Mouse (Mus musculus) left cerebral cortex, adult 18-20 months (tissue): Measurements from ENCODE around the gene Foxo1. TPM values are rescaled to one million over a fixed set of nuclear protein-coding genes. Genes with fewer than 3 reads are reported as not detected.

Experiments
- DNase-seq, 2 experiments: peaks; one replicate each; pipeline ENCODE4 v3.0.0; 2021 to 2022; ENCODE audit warnings: low spot score in 2 of 2, mixed read lengths in 1 of 2
- total RNA-seq, 2 experiments: library from RNA; stranded (reverse); gene quantifications; 2 replicates each; pipeline ENCODE4 v1.2.3; 2021

Gene Foxo1
- total RNA-seq, 2 experiments from 2014 or later: 10.0 to 12.9 TPM

- DNase-seq: no peak
These were observed 89.3 kb downstream of the Foxo1 start for GRCm38 (mm10) chr3:52357265-52357953.

- DNase-seq: no peak
These were observed 96.4 kb downstream of the Foxo1 start for GRCm38 (mm10) chr3:52364576-52364975.

- no peak for DNase-seq
These were observed 101.1 kb downstream of the Foxo1 start for GRCm38 (mm10) chr3:52369204-52369603.

GRCm38 (mm10) chr3:52369881-52370428, 101.8 kb downstream of the Foxo1 start:
- no peak for DNase-seq

GRCm38 (mm10) chr3:52376974-52377373, 108.8 kb downstream of the Foxo1 start:
- DNase-seq: no peak

- DNase-seq: no peak
These were observed 115.2 kb downstream of the Foxo1 start for GRCm38 (mm10) chr3:52383351-52383750.

- DNase-seq: no peak
These were observed 118.2 kb downstream of the Foxo1 start for GRCm38 (mm10) chr3:52386343-52386742.

GRCm38 (mm10) chr3:52390321-52390720, 122.2 kb downstream of the Foxo1 start:
- DNase-seq: no peak

- DNase-seq: no peak
These were observed 122.9 kb downstream of the Foxo1 start for GRCm38 (mm10) chr3:52390766-52391665.

- no peak for DNase-seq
These were observed 123.8 kb downstream of the Foxo1 start for GRCm38 (mm10) chr3:52391897-52392296.

GRCm38 (mm10) chr3:52392521-52392920, 124.4 kb downstream of the Foxo1 start:
- DNase-seq: no peak

- no peak for DNase-seq
These were observed 125.0 kb downstream of the Foxo1 start for GRCm38 (mm10) chr3:52393171-52393570.

- DNase-seq: no peak
These were observed 128.1 kb downstream of the Foxo1 start for GRCm38 (mm10) chr3:52396121-52396731.

GRCm38 (mm10) chr3:52396951-52397615, 128.9 kb downstream of the Foxo1 start:
- DNase-seq: no peak

- DNase-seq: no peak
These were observed 129.8 kb downstream of the Foxo1 start for GRCm38 (mm10) chr3:52397961-52398360.

- no peak for DNase-seq
These were observed 132.4 kb downstream of the Foxo1 start for GRCm38 (mm10) chr3:52400284-52401161.

GRCm38 (mm10) chr3:52401162-52401928, 133.2 kb downstream of the Foxo1 start:
- DNase-seq: peak; percentile 9 to 23
